Mouse (Mus musculus) splenic B cell, adult 2 months (primary cell): ENCODE measurements around the gene Foxj2.

Experiments used
- DNase-seq: peaks from one replicate; pipeline ENCODE4 v3.0.0-alpha.2; 2011; ENCODE audit warnings: low read depth, low spot score
- H3K27me3 ChIP-seq: 2 replicates; pipeline ENCODE4 v1.6.1; 2012; ENCODE audit warnings: mild to moderate bottlenecking, low read length, moderate library complexity, mixed read lengths; ENCODE audit not compliant: control insufficient read depth, poor library complexity, insufficient read depth, severe bottlenecking
- H3K36me3 ChIP-seq: 2 replicates; pipeline ENCODE4 v1.6.1; 2012; ENCODE audit warnings: mild to moderate bottlenecking, low read length, moderate library complexity, mixed read lengths; ENCODE audit not compliant: control insufficient read depth, poor library complexity, insufficient read depth, severe bottlenecking

Gene Foxj2

GRCm38 (mm10) chr6:122874720-122875389 lies 55.1 kb downstream of the Foxj2 start:
- Histone ChIP-seq H3K27me3 (no peaks in the 10 kb centered on the region), H3K36me3 (peaks cover 3% of the 10 kb centered on the region; the same call in 1 of the 2 replicates)
- peak; percentile 59 for DNase-seq

DNA sequence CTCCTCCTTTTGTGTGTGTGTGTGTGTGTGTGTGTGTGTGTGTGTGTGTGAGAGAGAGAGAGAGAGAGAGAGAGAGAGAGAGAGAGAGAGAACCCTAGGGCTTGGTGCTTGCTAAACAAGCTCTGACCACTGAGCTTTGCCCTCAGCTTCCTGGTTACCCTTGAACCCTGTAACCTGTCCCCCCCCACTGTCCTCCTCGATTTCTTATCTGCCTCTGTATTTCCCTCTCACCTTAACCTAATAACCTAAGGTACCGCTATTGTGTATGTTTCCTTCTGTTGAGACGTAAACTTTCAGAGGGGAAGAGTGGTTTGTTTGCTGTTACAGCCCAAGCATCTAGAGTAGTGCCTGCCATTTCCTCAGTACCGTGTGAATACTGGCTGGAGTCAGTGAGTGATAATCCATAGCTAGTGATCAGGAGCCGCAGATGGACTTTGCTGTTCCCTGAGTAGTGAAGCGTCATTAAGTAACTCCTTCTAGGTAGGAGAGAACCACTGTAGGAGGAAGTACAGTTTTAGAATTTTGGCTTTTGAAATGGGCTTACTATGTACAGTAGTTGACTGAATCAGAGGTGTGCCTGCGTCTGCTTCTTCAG lies 59.5 kb downstream of the Foxj2 start:
- no peaks in the 10 kb centered on the region for H3K27me3 ChIP-seq
- no peak for DNase-seq

DNA sequence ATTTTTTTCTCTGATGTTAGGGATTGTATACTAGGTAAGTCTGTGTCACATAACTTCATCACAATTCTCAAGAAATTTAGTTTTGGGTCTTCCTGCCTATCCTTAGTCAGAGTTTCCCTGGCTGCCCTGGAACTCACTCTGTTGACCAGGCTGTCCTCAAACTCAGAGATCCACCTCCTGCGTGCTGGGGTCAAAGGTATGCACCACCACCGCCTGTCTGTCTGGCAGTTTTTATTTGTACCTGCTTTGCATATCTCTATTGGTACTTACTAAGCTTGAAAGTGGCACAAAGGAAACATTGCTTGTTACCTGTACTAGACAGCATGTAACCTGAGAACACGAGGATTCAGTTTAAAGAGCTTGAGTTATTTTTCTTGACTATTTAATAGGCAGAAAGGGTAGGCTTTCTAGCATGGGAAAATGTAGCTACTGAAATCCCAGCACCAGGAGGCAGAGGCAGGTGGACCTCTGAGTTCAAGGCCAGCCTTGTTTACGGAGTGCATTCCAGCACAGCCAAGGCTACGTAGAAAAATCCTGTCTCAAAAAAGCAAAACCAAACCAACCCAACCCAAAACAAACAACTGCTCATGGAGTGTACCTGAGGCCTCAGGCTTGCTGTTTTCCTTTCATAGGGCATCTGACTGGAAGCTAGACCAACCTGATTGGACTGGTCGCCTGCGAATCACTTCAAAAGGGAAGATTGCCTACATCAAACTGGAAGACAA lies 60.2 kb downstream of the Foxj2 start:
- no peak for DNase-seq
- Histone ChIP-seq H3K27me3 (no peaks in the 10 kb centered on the region), H3K36me3 (peaks cover 24% of the 10 kb centered on the region)

More for the DNA sequence above, 59.5 kb downstream of the Foxj2 start:
- peaks cover 22% of the 10 kb centered on the region for H3K36me3 ChIP-seq

DNA sequence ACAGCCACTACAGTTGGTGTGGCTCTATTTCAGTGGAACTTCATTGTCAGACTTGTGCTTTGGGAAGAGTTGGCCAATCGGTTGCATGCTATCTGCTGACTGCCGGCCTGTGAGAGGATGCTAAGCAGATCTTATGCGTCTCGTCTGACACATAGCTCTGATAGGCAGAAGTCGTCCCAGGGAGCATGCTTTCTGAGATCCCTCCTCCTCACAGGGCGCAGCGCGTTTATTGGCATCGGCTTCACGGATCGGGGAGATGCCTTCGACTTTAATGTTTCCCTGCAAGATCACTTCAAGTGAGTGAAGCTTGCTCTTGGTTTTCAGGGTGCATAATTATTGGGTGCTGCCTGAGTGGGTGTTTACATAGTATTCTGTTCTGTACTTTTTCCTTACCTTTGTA lies 61.6 kb downstream of the Foxj2 start:
- DNase-seq, result no peak
- Histone ChIP-seq H3K27me3 (no peaks in the 10 kb centered on the region), H3K36me3 (peaks cover 29% of the 10 kb centered on the region)

GRCm38 (mm10) chr6:122883603-122884002 lies 63.9 kb downstream of the Foxj2 start:
- Histone ChIP-seq H3K36me3 (peaks cover 36% of the 10 kb centered on the region), H3K27me3 (no peaks in the 10 kb centered on the region)
- DNase-seq, result no peak

DNA sequence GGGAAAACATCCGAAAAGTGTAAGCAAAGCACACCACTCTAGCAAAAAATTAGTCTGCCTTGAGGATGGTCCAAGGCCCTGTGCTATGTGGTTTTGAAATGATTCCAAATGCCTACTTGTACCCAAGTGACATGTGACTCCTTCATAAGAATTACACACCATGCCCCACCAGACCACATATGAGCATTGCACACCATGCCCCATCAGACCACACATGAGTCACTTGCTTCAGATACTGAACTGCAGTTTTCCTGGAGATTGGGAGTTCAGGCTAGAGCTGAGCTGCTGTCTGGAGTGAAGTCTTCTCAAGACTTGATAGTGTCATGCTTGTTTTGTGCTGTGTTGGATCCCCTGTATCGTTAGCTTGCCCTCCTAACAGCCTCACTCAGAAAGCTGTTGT lies 69.9 kb downstream of the Foxj2 start:
- DNase-seq, result no peak
- H3K27me3 ChIP-seq, result no peaks in the 10 kb centered on the region
- H3K36me3 ChIP-seq, result peaks cover 16% of the 10 kb centered on the region; the same call in 1 of the 2 replicates

DNA sequence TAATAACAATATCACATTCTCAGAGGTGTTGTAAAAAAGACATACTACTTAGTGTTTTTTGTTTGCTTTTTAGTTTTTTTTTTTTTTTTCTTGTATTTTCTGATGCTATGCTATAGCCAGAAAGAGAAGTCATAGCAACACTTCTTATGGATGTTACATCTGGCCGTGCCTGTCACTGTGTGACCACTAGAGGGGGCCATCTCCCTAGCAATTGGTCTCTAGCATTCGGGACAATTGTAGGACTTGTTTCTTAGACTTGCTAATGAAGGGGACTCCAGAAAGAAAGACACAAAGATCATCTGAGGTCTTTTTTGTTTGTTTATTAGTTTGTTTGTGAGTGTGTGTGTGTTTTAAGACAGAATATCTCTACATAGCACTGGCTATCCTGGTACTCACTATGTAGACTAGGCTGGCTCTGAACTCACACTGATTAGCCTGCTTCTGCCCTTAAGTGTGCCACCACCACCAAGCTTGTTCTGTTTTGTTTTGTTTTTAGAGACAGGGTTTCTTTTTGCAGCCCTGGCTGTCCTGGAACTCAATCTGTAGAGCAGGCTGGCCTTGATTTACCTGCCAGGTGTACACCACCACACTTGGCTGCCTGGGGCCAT lies 72.8 kb downstream of the Foxj2 start:
- Histone ChIP-seq H3K27me3 (no peaks in the 10 kb centered on the region), H3K36me3 (no peaks in the 10 kb centered on the region; the same call in 1 of the 2 replicates)
- peak; percentile 83 for DNase-seq
